Mouse (Mus musculus) liver, embryonic 14.5 days (tissue): ENCODE results near the gene Cdc27. TPM values are rescaled to one million over a fixed set of nuclear protein-coding genes. Genes with fewer than 3 reads are reported as not detected.
"Not testable (repeated sequence)": the region's sequence is repeated elsewhere in the genome, so short reads cannot be mapped to it uniquely, and the experiment has no call there.

Source experiments
- ATAC-seq: fragments of 200-750 bp; cut with Nextera tagmentation; 2 replicates; pipeline ENCODE4 v1.8.0; 2017; ENCODE audit warnings: moderate number of reproducible peaks, mild to moderate bottlenecking, moderate library complexity; ENCODE audit not compliant: insufficient read depth
- DNase-seq, 3 experiments: peaks; one replicate each; pipeline ENCODE4 v3.0.0-alpha.2; 2012 to 2013; ENCODE audit warnings: low read depth in 3 of 3, low spot score in 3 of 3
- H3K27ac ChIP-seq: fragments of 300-500 bp; sonication (generic); 2 replicates; pipeline ENCODE4 v1.5.1; 2014; ENCODE audit warnings: moderate library complexity, mild to moderate bottlenecking, control low read depth, inconsistent platforms
- H3K27me3 ChIP-seq: fragments of 300-500 bp; sonication (generic); 2 replicates; pipeline ENCODE4 v1.6.1; 2014; ENCODE audit warnings: mild to moderate bottlenecking, low read length, moderate library complexity; ENCODE audit not compliant: control insufficient read depth, insufficient read depth
- H3K36me3 ChIP-seq: fragments of 300-500 bp; sonication (generic); replicated peaks from 2 replicates; pipeline ENCODE4 v1.6.1; 2014; ENCODE audit warnings: low read depth; ENCODE audit not compliant: control insufficient read depth, insufficient read depth
- H3K4me1 ChIP-seq, 2 experiments: fragments of 200-500 bp in 1 of 2; fragments of 300-500 bp in 1 of 2; sonication (generic) in 1 of 2; replicated peaks; 2 replicates each; pipeline ENCODE4 v1.6.1; 2012 to 2014; ENCODE audit warnings: antibody characterized with exemption in 1 of 2, inconsistent platforms in 1 of 2, low read length in 1 of 2; ENCODE audit not compliant: control insufficient read depth in 2 of 2, insufficient read depth in 2 of 2
- H3K4me2 ChIP-seq: fragments of 300-500 bp; sonication (generic); 2 replicates; pipeline ENCODE4 v1.6.1; 2014; ENCODE audit warnings: low read depth, mild to moderate bottlenecking, control low read depth, moderate library complexity
- H3K4me3 ChIP-seq, 2 experiments: fragments of 200-500 bp in 1 of 2; fragments of 300-500 bp in 1 of 2; sonication (generic) in 1 of 2; 2 replicates each; pipeline ENCODE4 v1.5.1; 2012 to 2014; ENCODE audit warnings: low read depth in 2 of 2, low read length in 2 of 2, mild to moderate bottlenecking in 2 of 2, control low read depth in 1 of 2, inconsistent platforms in 1 of 2, moderate library complexity in 1 of 2; ENCODE audit not compliant: insufficient read depth in 1 of 2
- H3K9ac ChIP-seq: fragments of 300-500 bp; sonication (generic); replicated peaks from 2 replicates; pipeline ENCODE4 v1.6.1; 2014; ENCODE audit warnings: mild to moderate bottlenecking, control low read depth, moderate library complexity
- H3K9me3 ChIP-seq: fragments of 300-500 bp; sonication (generic); 2 replicates; pipeline ENCODE4 v1.6.1; 2016; ENCODE audit warnings: low read length, mixed read lengths; ENCODE audit not compliant: control insufficient read depth
- CTCF ChIP-seq: IDR thresholded peaks from 2 replicates; pipeline ENCODE4 v1.5.1; 2016; ENCODE audit warnings: antibody characterized with exemption, low read depth, control low read depth
- EP300 ChIP-seq: IDR thresholded peaks from 2 replicates; pipeline ENCODE4 v1.6.1; 2016; ENCODE audit warnings: antibody characterized with exemption, low read depth
- whole genome bisulfite sequencing: fragments of 180-500 bp; shearing (Covaris S2); extraction: QIAGEN DNeasy Blood & Tissue Kit; methylation state at CpG from one replicate; pipeline ENCODE4 v1.1.7; 2014; ENCODE audit not compliant: insufficient replicate concordance; 5-methylcytosine and 5-hydroxymethylcytosine counted together
- polyA plus RNA-seq, 2 experiments: library from polyadenylated mRNA; depleted of rRNA in 1 of 2; stranded (reverse) in 1 of 2; unstranded in 1 of 2; fragments of >200 nt; fragmentation: Nextera tagmentation in 1 of 2; extraction: Ambion mirVana in 1 of 2; gene quantifications; 2 replicates each; pipeline versions ENCODE4 v1.2.1 to v1.2.3; 2012 to 2014

Gene Cdc27
- polyA plus RNA-seq, 2 experiments = 12.1 to 20.0 TPM

GRCm38 (mm10) chr11:104572091-104572490, 21.7 kb upstream of the Cdc27 start:
- ATAC-seq = no peak
- TF ChIP-seq EP300 (no peak), CTCF (no peak)
- WGBS = 61% methylated on average over 7 of the region's 7 CpGs

GRCm38 (mm10) chr11:104571373-104571772, 21.0 kb upstream of the Cdc27 start:
- not testable (repeated sequence) for H3K36me3 ChIP-seq, H3K27me3 ChIP-seq, H3K27ac ChIP-seq, H3K4me1 ChIP-seq, H3K9me3 ChIP-seq
- peak overlapping the region; percentile 62 for H3K4me2 ChIP-seq
- 1% methylated on average over 28 of the region's 28 CpGs for WGBS
- DNase-seq (peak in 2 of 3 experiments; percentile 37 to 42), ATAC-seq (peak; percentile 82)
- peak overlapping the region; percentile 32 to 47 for H3K4me3 ChIP-seq
- 0 out of 2 replicates have a peak overlapping the region, but pooled peaks have one; percentile 20 for H3K9ac ChIP-seq

More at GRCm38 (mm10) chr11:104572091-104572490, 21.7 kb upstream of the Cdc27 start:
- DNase-seq = no peak
- Histone ChIP-seq H3K9ac (no peak overlapping the region), H3K4me1 (peaks cover 2 to 5% of the 10 kb centered on the region in 2 experiments; a peak in 2 of 4 replicates), H3K9me3 (no peaks in the 10 kb centered on the region), H3K4me3 (no peak overlapping the region), H3K27me3 (no peaks in the 10 kb centered on the region), H3K27ac (no peak overlapping the region), H3K4me2 (no peak overlapping the region), H3K36me3 (no peaks in the 10 kb centered on the region)

- H3K4me2 ChIP-seq, H3K9ac ChIP-seq, ATAC-seq, H3K9me3 ChIP-seq, H3K27me3 ChIP-seq, H3K27ac ChIP-seq, DNase-seq, H3K36me3 ChIP-seq, H3K4me1 ChIP-seq, H3K4me3 ChIP-seq: not testable (repeated sequence)
- WGBS = 33% methylated on average over 8 of the region's 8 CpGs
Measured at GRCm38 (mm10) chr11:104570515-104570914, 20.1 kb upstream of the Cdc27 start.

- Histone ChIP-seq H3K9ac (no peak overlapping the region), H3K4me2 (no peak overlapping the region), H3K27me3 (no peaks in the 10 kb centered on the region), H3K4me1 (peaks cover 2 to 5% of the 10 kb centered on the region in 2 experiments; a peak in 2 of 4 replicates), H3K27ac (no peak overlapping the region), H3K9me3 (no peaks in the 10 kb centered on the region), H3K4me3 (no peak overlapping the region), H3K36me3 (no peaks in the 10 kb centered on the region)
- no peak for TF ChIP-seq EP300
- no peak for TF ChIP-seq CTCF
- ATAC-seq = no peak
- 88% methylated on average over 4 of the region's 4 CpGs for WGBS
- no peak for DNase-seq
Measured at GRCm38 (mm10) chr11:104568326-104568725, 17.9 kb upstream of the Cdc27 start.

GRCm38 (mm10) chr11:104567736-104568135, 17.3 kb upstream of the Cdc27 start:
- H3K27ac ChIP-seq = no peak overlapping the region
- DNase-seq = no peak
- no peak overlapping the region for H3K4me2 ChIP-seq
- H3K4me1 ChIP-seq = peaks cover 2 to 5% of the 10 kb centered on the region in 2 experiments; a peak in 2 of 4 replicates
- no peak overlapping the region for H3K9ac ChIP-seq
- no peaks in the 10 kb centered on the region for H3K9me3 ChIP-seq
- H3K36me3 ChIP-seq = no peaks in the 10 kb centered on the region
- no peak overlapping the region for H3K4me3 ChIP-seq
- no peak for ATAC-seq
- WGBS = 83% methylated on average over 9 of the region's 9 CpGs
- no peaks in the 10 kb centered on the region for H3K27me3 ChIP-seq
- TF ChIP-seq EP300 (no peak), CTCF (no peak)
